Mouse (Mus musculus) erythroblast, embryonic 14.5 days (primary cell): Measurements from ENCODE around the gene Slc19a1.

Experiments
- GATA1 ChIP-seq: IDR thresholded peaks from 2 replicates; pipeline ENCODE4 v1.6.1; 2012; ENCODE audit warnings: low read length, inconsistent platforms, mixed read lengths
- TAL1 ChIP-seq: IDR thresholded peaks from 3 replicates; pipeline ENCODE4 v1.6.1; 2012; ENCODE audit warnings: low read length, inconsistent platforms, mixed read lengths

DNA sequence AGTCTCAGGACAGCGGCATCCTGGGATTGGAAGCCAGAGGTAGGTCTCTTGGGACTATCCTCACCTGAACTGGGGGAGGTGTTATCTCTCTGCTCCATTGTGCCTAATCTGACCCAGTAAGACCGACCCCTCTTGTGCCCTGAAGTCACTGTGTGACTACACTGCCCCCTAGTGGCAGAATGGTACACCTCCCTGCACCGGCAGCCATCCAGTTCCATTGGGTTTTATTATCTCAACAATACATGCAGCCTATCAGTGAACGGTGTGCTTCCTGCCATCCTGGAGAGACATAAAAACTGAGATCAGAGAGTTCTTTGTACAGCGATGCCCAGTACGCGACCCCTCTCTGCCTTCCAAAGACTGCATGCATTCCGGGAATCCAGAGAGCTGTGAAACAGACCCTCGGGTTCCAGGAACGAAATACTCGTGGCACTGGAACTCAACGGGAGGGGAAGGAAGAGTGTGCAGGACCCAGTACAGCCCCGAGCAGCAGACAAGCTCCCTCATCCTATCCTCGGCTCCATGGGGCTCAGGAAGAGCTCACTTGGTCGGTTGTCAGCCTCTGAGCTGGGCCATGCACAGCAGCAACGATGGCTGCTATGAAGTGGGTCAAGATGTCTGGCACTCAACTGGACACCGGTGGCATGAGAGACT lies 10.5 kb upstream of the Slc19a1 start:
- TF ChIP-seq TAL1 (no peak), GATA1 (no peak)
